Mouse (Mus musculus) ES-Bruce4 (cell line): Measurements from ENCODE around the gene Celsr2.

Experiments
- CTCF ChIP-seq: IDR thresholded peaks from one replicate; pipeline ENCODE4 v1.8.1; 2011; ENCODE audit warnings: low read depth, low read length
- EP300 ChIP-seq: IDR thresholded peaks from 2 replicates; pipeline ENCODE4 v1.6.1; 2011; ENCODE audit warnings: low read depth, low read length; ENCODE audit not compliant: insufficient read depth
- POLR2A ChIP-seq: IDR thresholded peaks from one replicate; pipeline ENCODE4 v1.8.1; 2011; ENCODE audit warnings: low read length; ENCODE audit not compliant: insufficient read depth

GRCm38 (mm10) chr3:108413634-108414360 lies 1.6 kb downstream of the Celsr2 start:
- no peak for TF ChIP-seq POLR2A
- no peak for TF ChIP-seq CTCF
- TF ChIP-seq EP300: no peak
